Mouse (Mus musculus) embryo, embryonic 9.5 days (tissue): Measurements from ENCODE around the gene Pald1.

Experiments
- DNase-seq: peaks from one replicate; pipeline ENCODE4 v3.0.0-alpha.2; 2017; ENCODE audit errors: extremely low spot score

Pald1 gene

DNA sequence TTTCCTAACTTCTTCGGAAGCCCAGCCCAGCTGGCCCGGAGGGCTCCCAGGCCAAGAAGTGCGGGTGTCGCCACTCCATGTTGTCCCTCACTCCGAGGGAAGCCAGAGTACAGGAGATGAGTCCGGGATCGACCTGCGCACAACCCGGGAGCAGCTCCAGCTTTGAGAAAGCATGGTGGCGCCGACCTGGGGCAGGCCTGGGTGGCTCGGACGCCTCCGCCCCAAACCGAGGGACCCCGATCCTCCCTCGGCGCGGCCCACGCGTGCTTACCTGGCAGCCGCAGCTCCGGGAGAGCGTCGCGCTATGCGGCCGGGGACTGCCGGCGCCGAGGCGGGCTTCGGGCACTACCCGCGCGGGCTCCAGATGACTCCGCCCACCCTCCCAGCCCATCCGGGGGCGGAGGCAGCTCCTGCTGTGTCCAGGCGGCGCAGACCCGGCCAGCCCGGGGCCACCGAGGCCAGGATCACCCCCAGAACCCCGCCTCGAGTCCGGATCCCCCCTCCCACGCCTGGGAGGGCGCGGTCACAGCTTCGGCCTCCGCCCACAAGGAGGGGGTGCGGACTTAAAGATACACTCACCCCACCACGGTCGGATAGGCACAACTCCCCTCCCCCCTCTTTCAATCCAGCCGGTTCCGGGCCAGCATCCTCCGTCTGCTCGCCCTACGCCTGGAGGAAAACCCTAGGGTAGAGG lies at the start of gene Pald1:
Pald1 (minus strand) TSS at position 510 of the 694 bp plus-strand sequence.
- peak; percentile 89 for DNase-seq

DNA sequence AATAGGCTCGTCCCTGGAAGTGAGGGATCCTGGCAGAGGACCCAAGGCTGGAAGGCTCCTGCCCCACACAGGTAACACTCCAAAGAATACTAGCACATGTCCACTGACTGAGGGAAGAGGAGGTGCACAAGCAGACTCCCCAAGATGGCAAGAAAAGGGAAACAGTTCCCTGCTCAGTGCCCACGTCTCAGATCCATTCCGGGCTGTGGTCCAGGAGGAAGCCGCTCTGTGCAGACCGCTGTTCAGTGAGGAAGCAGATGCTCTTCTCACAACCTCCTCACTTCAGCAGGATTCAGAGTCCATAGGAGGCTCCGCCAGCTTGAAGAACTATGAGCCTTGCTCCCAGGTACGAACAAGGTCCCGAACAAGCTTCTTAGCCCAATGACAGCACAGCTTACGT lies 48.0 kb upstream of the Pald1 start:
- DNase-seq: no peak

DNA sequence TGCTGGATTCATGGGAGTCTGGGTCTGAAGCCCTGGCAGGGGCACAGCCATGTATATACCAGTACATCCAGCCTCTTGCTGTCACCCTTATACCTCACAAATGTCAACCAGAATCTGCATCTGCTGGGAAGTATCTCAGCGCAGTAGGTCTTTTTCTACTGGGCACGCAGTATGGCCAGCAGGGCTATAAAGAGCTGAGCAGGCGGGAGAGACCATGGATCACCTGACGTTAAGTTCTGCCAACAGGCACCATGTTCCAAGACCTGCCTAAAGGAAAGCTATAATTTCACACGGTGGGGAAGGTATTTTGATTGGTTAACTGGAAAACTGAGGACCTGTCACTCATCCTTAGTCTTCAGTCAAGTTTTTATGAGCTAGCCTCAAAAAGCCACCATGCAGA lies 45.7 kb upstream of the Pald1 start:
- DNase-seq: no peak

DNA sequence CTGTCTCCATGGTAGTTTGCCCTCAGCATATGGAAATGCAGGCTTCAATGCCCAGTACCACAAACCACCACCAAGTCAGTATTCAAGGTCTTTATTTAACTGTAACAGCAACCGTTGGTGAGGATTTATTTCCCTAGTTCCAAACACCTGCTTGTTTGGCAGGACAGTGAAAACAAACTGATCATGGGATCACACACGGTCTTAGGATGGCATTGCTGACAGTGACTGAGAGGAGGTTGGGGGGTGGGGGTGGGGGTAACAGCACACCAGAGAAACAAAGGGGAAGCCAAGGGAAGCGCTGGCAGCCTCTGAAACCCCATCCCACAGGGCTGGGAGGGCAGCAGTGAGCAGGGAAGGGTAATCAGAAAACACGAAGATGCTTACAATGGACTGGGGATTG lies 45.1 kb upstream of the Pald1 start:
- DNase-seq: no peak

DNA sequence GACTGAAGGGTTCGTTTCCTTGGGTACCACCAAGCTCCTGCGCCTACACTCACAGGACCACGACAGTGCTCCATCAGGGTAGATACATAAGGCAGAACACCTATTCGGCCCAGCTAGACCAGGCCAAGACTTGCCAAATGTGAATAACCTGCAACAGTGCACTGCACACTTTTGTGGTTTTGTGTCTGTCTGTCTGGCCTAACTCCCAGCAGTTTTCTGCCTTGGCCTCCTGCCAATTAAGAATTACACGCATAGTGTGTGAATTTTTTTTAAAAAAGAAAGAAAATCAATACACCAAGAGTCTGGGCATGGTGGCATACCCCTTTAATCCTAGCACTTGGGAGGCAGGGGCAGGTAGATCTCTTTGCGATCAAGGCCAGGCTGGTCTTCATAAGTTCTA lies 44.6 kb upstream of the Pald1 start:
- no peak for DNase-seq

DNA sequence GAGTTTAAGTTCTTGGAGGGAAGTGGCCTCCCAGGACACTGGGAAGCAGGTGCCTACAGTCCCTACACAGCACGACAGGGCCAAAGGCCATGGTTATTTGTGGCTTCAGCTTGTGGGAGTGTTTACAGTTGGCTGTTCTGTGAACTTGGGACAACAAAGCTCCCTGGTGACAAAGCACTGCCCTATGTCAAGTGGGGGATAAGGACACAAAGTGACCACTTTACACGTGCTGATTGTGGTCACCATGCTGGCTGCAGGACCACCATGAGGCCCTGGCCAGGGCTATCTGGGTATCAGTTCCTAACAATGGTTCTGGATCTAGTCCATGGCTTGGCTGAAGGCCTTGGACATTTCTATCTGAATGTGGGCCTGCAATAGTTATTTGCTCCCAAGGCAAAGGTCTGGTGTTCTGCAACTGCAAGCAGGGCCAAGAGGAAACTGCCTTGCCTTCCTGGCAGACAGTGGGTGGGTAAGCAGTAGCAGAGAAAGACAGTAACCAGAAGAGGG lies 43.0 kb upstream of the Pald1 start:
- no peak for DNase-seq

DNA sequence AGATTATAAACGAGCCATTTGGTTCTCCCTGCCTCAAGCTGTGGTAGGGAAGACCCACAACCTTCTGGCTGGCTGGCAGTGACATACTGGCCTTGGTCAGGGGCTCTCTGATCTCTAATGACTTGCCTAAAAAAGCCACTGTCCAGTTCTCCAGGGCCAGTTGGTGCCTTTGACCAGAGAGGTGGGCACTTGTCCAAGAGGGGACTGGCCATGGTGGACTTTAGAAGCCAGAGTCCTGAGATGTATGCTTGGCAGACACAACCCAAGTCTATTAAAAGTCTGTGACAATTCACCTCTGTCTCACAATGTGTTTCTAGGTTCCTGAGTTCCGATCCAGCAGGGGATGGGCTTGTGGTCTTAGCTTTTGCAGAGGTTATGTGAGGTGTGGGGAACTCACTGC lies 41.7 kb upstream of the Pald1 start:
- DNase-seq: no peak

DNA sequence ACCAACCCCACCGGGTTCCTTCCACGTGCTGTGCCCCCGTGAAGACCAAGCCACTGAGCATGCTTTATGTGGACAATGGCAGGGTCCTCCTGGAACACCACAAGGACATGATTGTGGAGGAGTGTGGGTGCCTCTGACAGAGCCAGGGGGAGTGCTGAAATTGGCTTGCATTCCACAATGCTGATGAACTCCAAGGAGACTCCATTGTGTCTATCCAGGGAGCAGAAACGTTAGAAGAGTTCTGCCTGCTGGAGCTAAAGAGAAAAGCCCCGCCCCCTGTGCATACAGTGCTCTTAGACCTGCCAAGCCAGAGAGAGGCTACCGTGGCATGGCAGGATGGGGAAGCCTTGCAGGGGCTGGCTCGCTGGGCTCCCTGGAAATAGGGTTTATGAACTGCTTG lies 41.2 kb upstream of the Pald1 start:
- DNase-seq: no peak

DNA sequence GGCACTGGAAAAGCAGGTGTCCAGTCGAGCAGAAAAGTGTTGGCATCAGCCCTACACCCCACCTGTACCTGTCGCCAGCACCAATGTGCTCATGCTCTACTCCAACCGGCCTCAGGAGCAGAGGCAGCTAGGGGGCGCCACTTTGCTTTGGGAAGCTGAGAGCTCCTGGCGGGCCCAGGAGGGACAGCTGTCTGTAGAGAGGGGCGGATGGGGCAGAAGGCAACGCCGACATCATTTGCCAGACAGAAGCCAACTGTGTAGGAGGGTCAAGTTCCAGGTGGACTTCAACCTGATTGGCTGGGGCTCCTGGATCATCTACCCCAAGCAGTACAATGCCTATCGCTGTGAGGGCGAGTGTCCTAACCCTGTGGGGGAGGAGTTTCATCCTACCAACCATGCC lies 40.0 kb upstream of the Pald1 start:
- no peak for DNase-seq

DNA sequence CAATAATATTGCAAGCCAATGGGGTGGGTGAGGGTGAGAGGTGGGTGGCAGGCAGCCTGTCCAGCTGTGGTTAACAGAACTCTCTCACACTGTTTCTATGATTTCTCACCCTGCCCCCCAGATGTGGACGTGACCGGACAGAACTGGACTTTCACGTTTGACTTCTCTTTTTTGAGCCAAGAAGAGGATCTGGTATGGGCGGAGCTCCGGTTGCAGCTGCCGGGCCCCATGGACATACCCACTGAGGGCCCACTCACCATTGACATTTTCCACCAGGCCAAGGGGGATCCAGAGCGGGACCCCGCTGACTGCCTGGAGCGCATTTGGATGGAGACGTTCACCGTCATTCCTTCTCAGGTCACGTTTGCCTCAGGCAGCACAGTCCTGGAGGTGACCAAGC lies 39.5 kb upstream of the Pald1 start:
- no peak for DNase-seq

DNA sequence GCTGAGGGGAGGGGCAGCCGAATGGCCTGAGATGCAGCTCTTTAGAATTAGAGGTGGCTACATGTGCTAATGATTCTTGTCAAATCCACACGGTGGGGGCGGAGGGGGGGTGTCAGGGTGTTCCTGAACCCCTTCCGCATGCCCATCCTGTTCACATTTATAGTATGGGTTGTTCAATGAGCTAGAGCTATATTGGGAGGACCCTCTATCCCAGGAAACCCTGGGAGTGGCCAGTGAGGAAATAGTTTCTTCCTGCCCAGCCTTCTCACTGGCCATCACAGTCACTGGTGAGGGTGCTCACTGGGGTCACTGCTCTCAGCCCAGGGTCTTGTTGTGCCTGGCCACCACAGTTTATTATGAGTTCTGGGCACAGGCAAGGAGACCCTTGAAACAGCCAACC lies 36.7 kb upstream of the Pald1 start:
- no peak for DNase-seq

DNA sequence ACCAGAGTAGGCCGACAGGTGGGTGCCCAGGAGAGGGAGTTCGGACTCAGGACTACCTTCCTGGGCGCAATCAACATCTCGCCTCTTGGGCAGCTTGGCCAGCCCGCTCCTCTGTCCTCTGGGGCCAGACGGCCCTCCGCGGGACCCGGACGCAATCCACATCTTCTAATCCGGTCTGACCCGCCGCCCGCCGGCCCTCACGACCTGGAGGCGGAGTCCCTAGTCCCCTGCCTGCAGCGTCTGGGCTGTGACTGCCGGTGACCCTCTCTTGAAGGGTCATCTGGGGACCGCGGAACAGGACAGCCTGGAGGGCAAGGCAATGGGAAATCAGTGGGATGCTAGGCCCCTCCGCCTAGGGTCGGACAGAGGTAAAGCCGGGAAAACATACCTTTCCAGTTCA lies 35.8 kb upstream of the Pald1 start:
- DNase-seq: peak; percentile 38

DNA sequence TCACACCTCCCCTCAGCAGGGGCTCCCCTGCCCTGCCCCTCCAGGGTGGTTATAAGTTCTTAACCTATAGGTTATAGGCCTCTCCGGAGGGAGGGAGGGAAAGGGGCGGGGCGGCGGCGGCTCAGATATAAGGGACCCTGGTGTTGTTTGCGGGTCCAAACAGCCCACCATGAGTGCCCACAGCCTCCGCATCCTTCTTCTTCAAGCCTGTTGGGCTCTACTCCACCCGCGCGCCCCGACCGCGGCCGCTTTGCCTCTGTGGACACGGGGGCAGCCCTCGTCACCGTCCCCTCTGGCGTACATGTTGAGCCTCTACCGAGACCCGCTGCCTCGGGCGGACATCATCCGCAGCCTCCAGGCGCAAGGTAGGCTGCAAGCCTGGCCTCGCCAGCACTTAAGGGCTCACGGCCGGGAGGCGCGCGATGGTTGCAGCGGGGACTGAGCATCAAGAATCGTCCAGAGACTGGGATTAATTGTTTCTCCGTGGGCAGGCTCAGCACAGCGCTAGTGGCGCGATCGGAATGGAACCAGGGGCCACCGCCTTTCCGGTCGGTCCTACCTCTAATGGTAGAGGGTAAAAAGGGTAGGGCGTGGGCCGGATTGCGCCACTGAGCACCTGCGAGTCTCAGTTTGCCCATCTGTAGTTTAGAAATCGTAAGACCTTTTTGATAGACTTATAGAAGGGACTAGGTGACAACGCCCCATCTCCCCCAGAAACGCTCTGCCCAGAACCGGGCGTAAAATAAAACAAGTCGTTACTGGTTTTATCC lies 35.0 kb upstream of the Pald1 start:
- DNase-seq: peak; percentile 60

DNA sequence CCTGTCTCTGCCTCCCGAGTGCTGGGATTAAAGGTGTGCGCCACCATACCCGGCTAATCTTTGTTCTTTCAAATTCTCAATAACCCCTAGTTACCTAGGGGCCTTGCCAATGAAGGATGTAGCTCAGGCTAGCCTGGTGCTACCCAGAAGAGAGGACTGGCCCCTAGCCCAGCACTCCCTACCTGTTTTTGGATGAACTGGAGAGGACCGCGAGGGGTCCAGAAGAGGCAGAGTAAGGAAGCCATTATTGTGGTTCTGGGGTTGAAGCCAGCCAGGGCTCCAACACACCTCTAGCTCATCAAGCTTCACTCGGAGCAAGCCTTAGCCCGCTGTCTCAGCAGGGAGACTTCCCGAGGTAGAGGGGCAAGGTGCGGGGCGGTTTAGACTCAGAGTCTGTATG lies 34.3 kb upstream of the Pald1 start, which contains the start of gene Nodal:
Nodal (plus strand) TSS at position 301 of the 400 bp plus-strand sequence.
- DNase-seq: no peak

DNA sequence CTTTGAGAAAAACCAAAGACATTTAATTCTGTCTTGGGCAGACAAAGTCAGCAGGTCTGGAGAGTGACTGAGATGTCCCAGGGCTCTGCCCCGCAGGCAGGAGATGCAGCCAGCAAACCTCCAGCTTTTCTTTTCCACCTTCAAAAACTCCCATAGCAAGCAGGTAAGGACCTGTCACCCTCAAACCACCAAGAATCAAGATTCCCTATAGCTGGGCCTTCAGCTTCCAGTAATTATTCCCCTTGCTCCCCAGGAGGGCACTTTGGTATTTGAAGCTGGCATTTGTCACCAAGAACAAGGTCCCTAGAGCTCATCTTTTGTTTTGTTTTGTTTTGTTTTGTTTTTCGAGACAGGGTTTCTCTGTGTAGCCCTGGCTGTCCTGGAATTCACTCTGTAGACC lies 33.7 kb upstream of the Pald1 start:
- no peak for DNase-seq

DNA sequence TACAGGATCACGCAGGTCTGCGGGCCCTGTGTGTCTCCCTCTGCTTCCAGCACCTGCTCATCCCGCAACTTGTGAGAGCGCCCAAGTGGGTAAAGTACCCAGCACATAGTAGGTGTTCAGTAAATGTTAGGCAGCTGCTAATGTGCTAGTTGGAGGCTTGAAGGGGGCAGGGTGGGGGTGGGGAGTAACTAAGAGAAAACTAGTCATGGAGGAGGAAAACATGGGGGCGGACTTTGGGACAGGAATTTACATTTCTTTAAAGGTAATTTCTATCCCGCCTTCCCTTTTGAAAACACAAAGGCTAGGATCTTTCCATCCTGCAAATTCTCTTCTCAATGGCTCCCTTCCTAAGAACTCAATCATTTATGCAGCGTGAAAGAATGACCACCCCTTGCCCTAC lies 33.2 kb upstream of the Pald1 start:
- DNase-seq: no peak

DNA sequence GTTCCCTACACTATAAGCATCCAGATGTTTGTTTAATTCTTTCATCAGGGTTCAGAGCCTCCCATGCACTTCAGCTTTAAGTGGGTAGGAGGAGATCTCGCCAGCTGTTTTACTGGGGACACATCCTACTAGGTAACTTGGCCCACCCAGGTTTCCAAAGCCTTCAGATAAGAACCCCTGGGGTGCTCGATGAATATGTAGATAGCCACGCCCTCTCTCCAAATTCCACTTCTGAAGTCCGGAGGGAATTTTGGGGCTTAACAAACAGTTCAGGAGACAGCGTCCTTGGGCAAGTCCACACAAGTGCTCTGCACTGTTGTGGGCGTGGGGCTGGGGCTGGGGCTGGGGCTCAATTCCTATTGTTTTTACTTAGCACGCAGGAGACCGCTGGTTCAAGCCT lies 32.6 kb upstream of the Pald1 start:
- no peak for DNase-seq

DNA sequence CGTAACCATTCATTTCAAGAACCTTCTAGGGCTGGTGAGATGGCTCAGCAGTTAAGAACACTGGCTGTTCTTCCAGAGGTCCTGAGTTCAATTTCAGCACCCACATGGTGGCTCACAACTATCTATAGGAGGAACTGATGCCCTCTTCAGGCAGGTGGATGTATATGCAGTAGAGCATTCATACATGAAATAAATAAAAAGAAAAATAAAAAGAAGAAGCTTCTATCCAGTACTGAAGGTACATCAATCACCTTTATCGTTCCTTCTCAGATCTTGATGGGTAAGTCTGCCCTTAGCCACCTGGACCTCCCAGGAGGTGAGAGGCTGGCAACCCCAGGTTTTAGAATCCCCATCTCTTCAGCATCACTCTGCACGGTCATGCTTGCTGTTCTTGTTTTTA lies 31.9 kb upstream of the Pald1 start:
- DNase-seq: no peak

DNA sequence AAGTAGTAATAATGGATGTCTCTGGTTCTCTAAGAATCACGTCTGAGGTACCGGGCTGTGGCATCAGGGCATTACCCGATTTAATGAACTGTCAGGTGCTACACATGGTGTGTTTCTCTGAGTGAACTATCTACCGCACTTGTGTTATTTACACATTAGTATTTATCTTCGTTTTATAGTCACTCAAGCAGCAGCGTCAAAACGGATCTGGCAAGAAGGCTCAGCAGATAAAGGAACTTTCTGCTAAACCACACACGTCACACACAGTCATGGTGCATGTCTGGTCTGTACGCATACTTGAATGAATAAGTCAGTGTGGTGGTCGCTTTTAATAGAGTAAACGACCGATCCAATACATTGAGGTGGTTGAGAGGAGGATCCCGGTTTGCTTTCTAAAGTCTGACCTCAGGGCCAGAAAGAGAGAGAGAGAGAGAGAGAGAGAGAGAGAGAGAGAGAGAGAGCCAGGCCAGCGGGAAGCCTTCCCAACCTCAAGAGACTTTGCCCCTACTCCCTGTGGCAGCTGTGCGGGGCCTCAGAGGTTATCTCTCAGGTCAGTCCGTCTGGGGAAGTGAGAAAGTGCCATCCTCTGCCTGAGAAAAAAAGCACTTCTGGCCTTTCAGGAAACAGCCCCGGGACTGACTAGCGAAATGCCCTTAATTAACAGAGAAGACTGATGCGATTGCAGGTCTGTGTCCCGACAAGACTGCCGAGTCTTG lies 29.7 kb upstream of the Pald1 start:
- DNase-seq: peak; percentile 54

DNA sequence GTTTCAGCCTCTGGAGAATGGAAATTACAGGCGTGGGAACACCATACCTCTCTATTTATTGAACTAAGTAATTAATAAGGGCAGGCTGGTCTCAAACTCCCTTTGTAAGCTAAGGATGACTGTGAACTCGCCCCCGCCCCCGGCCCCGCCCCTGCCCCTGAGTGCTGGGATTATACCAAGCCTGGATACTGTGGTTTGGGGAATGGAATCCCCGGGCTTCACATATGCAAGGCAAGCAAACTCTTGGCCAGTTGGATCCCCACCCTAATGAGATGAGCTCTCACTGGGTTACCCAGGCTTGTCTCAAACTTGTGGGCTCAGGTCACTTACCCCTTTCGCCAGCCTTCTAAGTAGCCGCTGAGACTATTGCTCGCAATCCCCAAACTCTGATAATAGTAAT lies 26.9 kb upstream of the Pald1 start:
- DNase-seq: no peak

DNA sequence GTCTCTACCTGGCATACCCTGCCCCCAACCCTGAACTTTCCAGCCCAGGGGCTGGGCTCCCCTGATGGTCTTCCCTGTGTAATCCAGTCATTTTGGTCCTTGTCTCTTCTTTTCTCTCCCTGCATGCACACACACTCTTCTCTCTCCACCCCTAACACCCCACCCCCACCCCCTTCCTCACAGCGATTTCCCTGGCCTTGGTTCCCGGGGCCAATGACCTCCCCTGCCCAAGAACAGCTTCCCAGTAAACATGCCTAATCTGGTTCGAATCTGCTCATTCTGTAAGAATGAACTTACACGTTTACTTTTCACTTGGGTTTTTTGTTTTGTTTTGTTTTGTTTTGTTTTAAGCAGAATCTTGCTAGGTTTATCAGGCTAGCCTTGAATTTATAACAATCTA lies 26.4 kb upstream of the Pald1 start:
- no peak for DNase-seq

DNA sequence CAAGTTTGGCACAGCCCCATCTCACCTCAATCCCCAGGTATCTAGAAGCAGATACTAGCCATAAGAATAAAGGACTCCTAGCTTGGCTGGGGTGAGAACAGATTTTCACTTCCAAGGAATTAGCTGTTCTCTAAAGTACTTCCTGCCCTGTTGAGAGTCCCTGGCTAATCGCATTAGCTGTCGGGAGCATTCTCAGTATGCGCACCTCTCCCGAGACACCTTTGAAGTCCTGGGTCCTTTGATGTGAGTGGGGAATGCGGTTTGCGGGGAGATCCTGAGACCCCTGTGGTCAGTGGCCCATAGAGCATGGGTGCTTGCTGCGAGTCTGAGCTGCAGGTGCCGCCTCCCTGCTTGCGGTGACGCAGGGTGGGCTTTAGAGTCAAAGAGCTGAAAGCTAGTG lies 22.6 kb upstream of the Pald1 start:
- DNase-seq: no peak

DNA sequence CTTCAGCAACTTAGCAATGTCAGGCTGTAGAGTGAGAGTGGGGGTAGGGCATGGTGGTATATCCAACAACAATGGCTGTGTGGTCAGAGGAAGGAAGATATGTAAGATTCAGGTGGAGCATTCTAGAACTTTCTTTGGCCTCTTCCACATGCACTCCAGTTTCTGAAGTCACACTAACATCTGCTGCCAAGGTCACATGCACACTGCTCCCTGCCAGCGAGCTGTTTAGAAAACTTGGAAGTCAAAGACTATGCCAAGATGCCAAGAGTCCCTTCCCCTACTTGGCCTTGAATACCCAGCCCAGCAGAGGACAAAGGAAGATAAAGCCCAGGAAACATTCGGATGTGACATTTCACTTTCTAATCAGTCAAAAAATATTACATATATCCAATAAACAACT lies 19.6 kb upstream of the Pald1 start:
- no peak for DNase-seq
